Mouse (Mus musculus) kidney, postnatal 14 days (tissue): ENCODE measurements at regions not wholly inside any gene's neighbourhood (a gene's known extent, or its start where the extent isn't known, plus 50 kb on each side); places are given as distances from the start of the nearest gene placed in this dataset.

ENCODE experiments used
- DNase-seq: peaks from one replicate; pipeline ENCODE4 v3.0.0; 2022; ENCODE audit warnings: mixed read lengths

DNA sequence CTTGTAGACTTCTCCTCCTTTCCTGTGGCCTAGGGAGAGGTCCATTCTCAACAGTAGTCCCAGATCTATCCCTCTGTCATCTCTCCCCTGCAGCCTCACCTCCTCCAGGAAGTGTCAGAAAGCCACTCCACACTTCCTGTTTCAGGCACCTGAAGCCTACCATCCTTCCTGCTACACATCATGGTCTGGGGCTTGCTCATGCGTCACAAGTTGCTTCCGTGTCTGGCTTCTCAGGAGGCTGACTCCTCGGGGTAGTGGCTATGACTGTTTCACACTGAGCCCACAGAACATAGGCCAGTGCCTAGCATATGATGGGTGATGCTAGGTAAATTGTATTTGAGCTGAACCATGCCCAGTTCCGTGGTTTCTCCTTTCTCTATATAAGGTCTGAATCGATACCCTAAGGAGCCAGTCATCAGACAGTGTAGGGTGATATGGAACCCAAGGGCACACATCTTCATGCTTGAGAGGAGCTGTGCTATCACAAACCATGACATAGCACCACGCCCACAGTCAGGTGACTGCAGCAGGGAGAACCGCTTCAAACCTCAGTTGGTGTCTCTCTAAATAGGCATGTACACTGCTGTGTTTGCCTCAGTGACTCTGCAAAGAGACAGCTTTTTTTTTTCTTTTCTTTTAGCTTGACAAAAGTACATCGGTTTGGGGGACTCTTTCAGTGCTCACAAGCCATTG, 272.2 kb downstream of the Sec61b start:
- DNase-seq = no peak

GRCm38 (mm10) chr4:47772230-47772920, 272.6 kb upstream of the Nr4a3 start:
- no peak for DNase-seq

- DNase-seq = no peak
Observed at GRCm38 (mm10) chr4:47774664-47775063, 270.3 kb upstream of the Nr4a3 start.

- no peak for DNase-seq
Observed at GRCm38 (mm10) chr4:47781039-47781438, 263.9 kb upstream of the Nr4a3 start.

GRCm38 (mm10) chr4:47796977-47797376, 248.0 kb upstream of the Nr4a3 start:
- no peak for DNase-seq

DNA sequence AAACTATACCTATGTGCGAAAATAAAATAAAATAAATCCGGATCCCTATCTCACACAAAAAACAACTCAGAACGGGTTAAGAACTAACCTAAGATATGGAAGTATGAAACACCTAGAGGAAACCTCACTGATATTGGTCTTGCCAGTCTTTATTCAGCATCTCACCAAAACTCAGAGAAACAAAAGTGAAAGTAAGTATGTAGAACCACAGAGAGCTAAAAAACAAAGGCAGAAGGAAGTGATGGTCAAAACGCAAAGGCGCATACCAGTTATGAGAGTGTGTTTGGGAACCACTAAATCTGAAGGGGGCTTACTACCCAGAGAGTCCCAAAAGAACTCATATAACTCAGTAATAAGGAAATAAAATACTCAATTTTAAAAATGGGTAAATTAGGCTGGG, 245.8 kb upstream of the Nr4a3 start:
- DNase-seq = no peak

GRCm38 (mm10) chr4:47803111-47803510, 241.8 kb upstream of the Nr4a3 start:
- DNase-seq = no peak

- no peak for DNase-seq
Observed at GRCm38 (mm10) chr4:47807877-47808276, 237.1 kb upstream of the Nr4a3 start.

- no peak for DNase-seq
Observed at GRCm38 (mm10) chr4:47814030-47814429, 230.9 kb upstream of the Nr4a3 start.

- DNase-seq = no peak
Observed at GRCm38 (mm10) chr4:47818371-47819159, 226.4 kb upstream of the Nr4a3 start.

DNA sequence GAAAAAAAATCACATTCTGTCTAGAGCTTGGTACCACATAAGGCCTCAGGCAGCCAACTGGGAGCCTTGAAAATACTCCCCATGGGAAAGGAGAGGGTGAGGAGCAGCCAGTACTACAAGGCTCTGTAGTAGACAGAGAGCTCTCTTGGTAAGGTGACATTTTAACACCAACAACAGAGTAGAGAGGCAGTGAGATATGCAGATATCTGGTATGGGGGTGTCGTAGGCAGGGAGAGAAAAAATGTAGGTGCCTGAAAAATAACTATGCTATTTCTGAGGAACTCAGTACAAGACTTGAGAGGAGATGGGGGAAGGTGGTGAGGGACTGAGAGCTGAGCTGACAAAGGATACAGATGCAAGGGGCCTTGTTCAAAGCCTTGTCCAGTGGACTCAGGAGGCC, 224.4 kb upstream of the Nr4a3 start:
- no peak for DNase-seq

GRCm38 (mm10) chr4:47823299-47823698, 221.7 kb upstream of the Nr4a3 start:
- DNase-seq = no peak

GRCm38 (mm10) chr4:47824083-47824482, 220.9 kb upstream of the Nr4a3 start:
- DNase-seq = no peak

GRCm38 (mm10) chr4:47832905-47833304, 212.0 kb upstream of the Nr4a3 start:
- no peak for DNase-seq

DNA sequence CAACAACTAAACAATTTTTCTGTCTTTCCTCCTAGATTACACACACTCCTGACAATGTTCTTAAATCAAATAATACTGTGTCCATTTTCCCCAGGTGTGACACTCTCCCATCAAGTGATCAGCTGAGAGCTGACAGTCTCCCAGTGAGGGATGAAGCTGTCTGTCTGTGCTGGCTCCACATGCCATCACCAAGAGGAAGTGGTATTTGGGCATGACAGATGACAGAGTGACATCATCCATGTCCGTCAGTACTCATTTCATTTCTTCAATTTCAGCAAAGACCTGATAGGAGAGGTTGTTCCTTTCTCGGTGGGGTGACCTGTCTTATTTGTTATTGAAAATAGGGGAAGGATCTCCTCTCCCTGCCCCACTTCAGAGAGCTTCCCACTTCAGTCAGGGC, 206.5 kb upstream of the Nr4a3 start:
- DNase-seq = no peak

DNA sequence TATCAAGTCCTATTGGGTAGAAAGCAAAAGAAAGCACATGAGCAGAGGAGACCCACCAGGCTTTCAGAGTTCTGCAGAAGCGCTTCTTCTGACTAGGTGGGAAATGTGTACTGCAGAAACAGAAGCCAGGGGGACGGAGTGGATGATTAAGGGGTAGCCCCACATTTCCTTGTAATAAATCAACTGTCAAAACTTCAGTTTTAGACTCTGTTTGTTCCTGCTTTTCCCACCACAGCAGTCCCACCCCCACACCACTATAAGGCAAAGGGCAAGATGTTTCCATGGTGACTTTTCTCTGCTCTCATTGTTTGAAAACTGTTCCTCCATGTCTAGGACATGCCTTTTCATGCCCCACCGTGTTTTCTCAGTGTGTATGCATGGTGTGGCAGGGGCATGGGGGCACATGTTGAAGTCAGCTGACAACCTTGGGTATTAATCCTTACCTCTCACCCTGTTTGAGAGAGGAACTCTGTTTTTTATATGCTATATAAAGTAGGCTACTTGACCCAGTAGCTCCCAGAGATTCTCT, 202.8 kb upstream of the Nr4a3 start:
- no peak for DNase-seq

DNA sequence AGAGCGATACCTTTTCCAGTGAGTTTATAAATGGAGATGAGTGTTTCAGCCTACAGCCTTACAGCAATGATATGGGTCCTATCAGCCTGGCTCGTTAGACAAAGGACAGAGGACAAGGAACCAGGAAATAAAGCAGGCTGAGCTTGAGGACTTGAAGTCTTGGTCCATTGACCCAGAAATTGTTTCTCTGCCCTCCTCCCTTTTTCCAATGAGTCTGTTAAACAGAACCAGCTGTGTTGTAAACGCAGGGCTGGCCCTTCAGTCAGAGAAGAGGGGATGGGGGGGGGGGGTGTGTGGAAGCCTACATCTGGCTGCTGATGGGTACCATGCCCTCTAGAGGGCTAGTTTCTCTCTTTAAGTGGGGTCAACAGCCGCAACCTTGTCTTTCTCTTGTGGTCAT, 199.7 kb upstream of the Nr4a3 start:
- DNase-seq = no peak

DNA sequence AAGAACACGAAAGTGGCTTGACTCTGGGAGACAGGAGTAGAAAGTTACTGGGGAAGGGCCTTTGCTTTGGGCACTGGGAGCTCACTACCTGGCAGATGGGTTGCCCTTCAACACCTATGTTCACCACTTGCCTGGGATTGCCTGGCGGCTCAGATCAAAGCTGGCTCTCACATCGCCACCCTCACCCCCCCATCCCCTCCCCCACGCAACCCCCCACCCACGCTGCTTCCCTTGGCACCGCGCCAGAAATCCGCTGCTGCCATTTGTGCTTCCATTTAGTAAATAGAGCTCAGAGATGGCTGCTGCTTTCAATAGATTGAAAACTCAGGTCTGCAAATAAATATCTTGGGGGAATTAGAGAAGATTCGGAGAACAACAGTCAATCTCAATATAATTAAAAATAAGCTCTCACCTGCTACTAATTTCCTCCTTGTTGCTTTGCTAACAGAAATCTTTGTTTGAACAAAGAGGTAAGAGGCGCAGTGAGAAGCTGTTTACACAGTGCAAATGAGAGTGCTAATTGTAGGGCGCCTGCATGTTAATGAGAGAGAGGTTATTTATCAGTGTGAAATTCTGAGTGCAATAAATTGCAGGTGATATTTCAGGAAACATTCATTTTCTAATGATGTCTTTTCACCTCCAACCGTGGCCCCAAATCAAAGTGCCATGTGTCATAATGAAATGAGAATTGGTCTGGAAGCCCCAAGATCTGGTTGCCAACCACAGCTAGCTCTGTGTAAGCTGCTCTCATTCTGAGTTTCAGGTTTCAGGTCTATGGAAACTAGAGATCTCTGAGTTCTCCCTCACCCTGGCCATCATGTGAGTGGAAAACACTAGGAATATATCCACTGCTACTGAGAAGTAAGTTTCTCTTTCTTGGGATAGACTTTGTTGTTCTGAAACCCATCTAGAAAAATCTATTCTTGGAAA, 198.3 kb upstream of the Nr4a3 start:
- DNase-seq = no peak

DNA sequence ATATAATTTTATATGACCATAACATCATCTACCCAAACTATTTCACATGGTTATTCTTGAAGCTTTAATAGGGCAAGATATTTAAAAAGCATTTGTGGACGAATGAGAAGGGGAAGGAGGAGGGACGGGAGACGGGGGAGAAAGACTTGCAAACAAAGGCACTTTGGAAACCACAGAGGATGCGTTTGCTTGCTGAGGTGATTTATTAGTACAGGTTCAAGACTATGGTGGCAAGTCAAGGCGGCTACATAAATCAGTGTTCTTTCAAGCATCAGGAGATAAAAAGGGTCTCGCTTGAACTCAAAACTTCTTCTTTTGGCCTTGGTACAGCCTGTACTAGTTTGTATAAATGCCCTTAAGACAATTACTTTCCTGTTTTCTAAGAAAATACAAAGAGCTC, 183.8 kb upstream of the Nr4a3 start:
- DNase-seq = no peak

DNA sequence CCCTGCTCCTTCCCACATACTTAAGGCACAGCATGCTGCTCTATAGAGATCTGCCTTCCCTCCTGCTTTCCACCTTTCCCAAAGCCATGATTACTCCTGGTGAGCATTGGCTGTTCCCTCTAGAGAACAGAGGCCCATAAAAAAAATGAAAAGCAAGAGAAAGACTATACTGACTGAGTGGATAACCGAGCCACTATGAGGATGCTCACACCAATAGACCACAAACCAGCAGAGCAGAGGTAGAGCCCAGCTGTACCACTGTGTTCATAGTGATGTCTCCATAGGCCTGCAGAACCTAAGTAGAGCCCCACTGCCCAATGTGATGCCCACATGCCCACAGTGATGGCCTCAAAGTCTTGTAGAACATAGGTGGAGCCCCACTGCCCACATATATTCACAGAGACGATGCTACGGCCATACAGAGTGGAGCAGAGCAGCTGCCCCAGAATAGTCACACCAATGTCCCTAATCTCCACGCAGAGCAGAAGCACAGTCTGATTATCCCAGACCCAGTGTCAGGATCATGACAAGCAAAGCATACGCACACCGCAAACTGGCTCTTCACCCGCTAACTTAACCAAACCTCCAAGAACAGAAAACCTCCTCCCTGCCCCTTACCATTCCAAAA, 174.8 kb upstream of the Nr4a3 start:
- no peak for DNase-seq

DNA sequence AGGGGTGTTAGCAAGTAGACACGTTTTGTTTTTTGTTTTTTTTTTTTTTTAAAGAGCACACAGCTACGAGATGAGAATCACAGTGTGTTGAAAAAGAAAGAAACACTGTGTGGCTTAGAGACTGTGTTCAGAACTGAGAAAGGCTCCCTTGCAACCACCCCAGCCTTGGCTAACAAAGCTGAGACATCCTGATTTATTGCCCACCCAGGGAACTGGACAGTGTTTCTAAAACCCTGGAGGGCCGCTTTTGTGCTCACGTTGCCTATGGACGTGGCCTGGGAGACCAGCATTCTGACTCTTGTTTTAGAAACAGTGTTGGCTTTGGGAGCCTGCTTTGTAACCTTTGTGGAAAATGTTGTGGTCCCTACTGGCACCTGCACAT, 174.3 kb upstream of the Nr4a3 start:
- no peak for DNase-seq

DNA sequence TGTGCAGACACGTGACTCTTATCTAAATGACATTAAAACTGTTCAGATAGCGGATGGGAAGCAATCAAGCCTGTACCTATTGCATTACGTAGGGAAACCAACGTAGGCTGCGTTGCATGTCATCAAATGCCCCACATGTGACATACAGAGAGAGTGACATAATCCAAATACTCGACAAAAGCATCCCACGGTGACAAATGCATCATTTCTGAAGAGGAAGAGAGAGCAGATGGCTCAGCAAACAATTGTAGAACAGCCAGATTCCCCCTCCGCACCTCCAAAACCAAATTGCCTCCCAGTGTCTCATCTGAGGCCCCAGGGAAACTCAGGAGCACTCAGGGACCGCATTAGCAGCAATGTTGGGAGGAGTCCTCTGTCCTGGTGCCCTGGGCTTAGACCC, 163.4 kb upstream of the Nr4a3 start:
- DNase-seq = no peak
